Mouse (Mus musculus): ENCODE results near the gene Myh9.

GRCm38 (mm10) chr15:77794138-77794907 lies 47.7 kb downstream of the Myh9 start:
- TF ChIP-seq EP300 (IDR thresholded peaks at IDR 0.05) (no peak), CTCF (IDR thresholded peaks at IDR 0.05) (no peak)

Measured in lung, postnatal 0 days (tissue).